Mouse (Mus musculus) embryonic facial prominence, embryonic 10.5 days (tissue): ENCODE measurements at regions not wholly inside any gene's neighbourhood (a gene's known extent, or its start where the extent isn't known, plus 50 kb on each side); places are given as distances from the start of the nearest gene placed in this dataset. TPM values are rescaled to one million over a fixed set of nuclear protein-coding genes. Genes with fewer than 3 reads are reported as not detected.

Experiments used
- DNase-seq: peaks from one replicate; pipeline ENCODE4 v3.0.0-alpha.2; 2017; ENCODE audit warnings: low spot score
- H3K27ac ChIP-seq: fragments of 300-500 bp; sonication (generic); replicated peaks from 2 replicates; pipeline ENCODE4 v1.5.1; 2016; ENCODE audit warnings: mild to moderate bottlenecking
- H3K27me3 ChIP-seq: fragments of 300-500 bp; sonication (generic); replicated peaks from 2 replicates; pipeline ENCODE4 v1.6.1; 2016; ENCODE audit warnings: low read depth, mild to moderate bottlenecking; ENCODE audit not compliant: poor library complexity, severe bottlenecking
- H3K36me3 ChIP-seq: fragments of 300-500 bp; sonication (generic); replicated peaks from 2 replicates; pipeline ENCODE4 v1.6.1; 2016; ENCODE audit warnings: mild to moderate bottlenecking, moderate library complexity
- H3K4me1 ChIP-seq: fragments of 300-500 bp; sonication (generic); 2 replicates; pipeline ENCODE4 v1.6.1; 2016
- H3K4me3 ChIP-seq: fragments of 300-500 bp; sonication (generic); 2 replicates; pipeline ENCODE4 v1.5.1; 2016; ENCODE audit warnings: mild to moderate bottlenecking, moderate library complexity
- H3K9me3 ChIP-seq: fragments of 300-500 bp; sonication (generic); 2 replicates; pipeline ENCODE4 v1.6.1; 2016; ENCODE audit warnings: mild to moderate bottlenecking
- WGBS: fragments of 180-500 bp; shearing (Covaris S2); methylation state at CpG from one replicate; pipeline ENCODE4 v1.1.7; 2016; 5-methylcytosine and 5-hydroxymethylcytosine counted together
- microRNA counts: library from miRNA; unstranded; fragments of <30 nt; microRNA quantifications from one replicate; lab custom pipeline; 2017
- microRNA-seq: library from miRNA; unstranded; fragments of <30 nt; microRNA quantifications from one replicate; pipeline ENCODE4, GENCODE M21; 2017

DNA sequence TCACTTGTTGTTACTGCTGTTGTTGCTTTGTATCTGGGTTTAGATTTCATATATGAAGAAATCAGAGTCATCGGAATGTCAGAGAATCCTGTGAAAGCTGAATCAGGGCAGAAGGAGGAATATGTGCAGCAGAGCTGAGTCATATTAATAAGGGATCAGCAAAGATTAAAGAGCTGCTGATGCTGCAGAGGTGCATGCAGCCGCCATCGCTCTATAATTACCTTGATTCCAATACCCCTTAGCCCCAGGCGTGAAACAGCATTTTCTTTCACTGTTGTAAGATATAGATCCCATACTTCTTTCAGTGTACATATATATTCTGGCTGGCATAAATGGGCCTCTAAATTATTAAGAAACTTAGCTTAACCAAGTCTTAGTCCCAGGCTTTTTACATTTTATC, 51.1 kb upstream of the Dpyd start:
- 83% methylated on average over 4 of the region's 4 CpGs for WGBS
- Histone ChIP-seq H3K4me3 (no peak overlapping the region), H3K27me3 (no peaks in the 10 kb centered on the region), H3K4me1 (peaks cover 7% of the 10 kb centered on the region), H3K36me3 (no peaks in the 10 kb centered on the region), H3K27ac (no peak overlapping the region), H3K9me3 (no peaks in the 10 kb centered on the region)
- DNase-seq = no peak

DNA sequence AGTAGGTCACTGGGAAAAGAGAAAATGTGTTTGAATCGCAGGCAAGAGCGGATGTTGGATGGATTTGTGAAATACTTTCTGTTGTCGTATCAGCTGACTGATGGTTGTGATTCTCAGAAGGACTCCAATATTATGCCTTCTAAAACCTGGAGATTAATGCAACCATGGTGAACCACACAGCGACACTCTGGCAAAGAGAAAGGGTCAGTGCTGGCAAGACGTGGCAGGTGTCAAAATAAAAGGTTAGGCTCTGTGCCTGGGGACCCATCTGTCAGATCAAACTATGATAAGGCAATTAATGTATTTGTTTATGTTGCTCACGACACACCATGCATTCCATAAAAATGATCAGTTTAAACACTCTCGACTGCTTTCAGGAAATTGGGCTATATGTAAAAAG, 50.0 kb upstream of the Dpyd start:
- WGBS = 65% methylated on average over 7 of the region's 7 CpGs
- H3K9me3 ChIP-seq = no peaks in the 10 kb centered on the region
- H3K4me1 ChIP-seq = peaks cover 7% of the 10 kb centered on the region
- no peak overlapping the region for H3K27ac ChIP-seq
- H3K4me3 ChIP-seq = no peak overlapping the region
- no peaks in the 10 kb centered on the region for H3K27me3 ChIP-seq
- no peak for DNase-seq
- no peaks in the 10 kb centered on the region for H3K36me3 ChIP-seq

MicroRNA genes in the stretch of these regions (microRNA counts, 519-probe panel; counts per million panel counts)
- microRNA mmu-miR-137 (lab: Ali Mortazavi, UCI) = 4,485 counts per million, percentile 82 among the panel's probes with 10 or more counts

Small RNAs in the stretch of these regions (microRNA-seq; reads per million reads assigned to microRNA genes)
- gene Gm24155 = not detected
- gene Mir137 = 636 reads per million, percentile 70 among the genes with 10 or more reads in this experiment
